Comparison of ENCODE assay signal across 8 mouse cellular contexts in the genomic region with DNA sequence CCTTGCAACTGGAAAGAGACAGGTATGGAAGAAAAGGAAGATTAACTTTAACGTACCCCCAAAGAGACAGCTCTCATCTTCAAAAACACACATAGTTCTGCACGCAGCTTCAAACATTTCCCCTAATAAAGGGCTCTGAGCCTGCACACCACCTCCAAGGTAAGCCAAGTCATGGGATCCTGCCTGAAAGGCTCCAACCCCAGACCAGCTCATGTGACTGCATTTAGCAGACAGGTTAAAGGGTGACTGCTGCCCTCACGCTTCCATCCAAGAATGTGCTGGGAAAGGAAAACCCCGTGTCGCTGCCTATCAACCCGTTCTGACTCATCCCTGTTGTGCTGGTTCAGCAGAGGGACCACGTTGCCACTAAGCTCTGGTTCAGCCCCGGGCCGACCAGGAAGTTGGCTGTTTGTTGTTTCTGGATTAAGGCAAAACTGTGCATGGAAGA. TPM values are rescaled to one million over a fixed set of nuclear protein-coding genes. Genes with fewer than 3 reads are reported as not detected.
DNase-seq lines count a peak whose midpoint lies in the region; ATAC-seq and TF ChIP-seq lines count a peak whose summit lies in the region.

No protein-coding gene starts in this region.

- H3K36me3 ChIP-seq in ES-Bruce4 (ENCODE audit: control insufficient read depth, insufficient read depth, low read length, poor library complexity, severe bottlenecking) = peaks cover 35% of the 10 kb centered on the region
- H3K36me3 ChIP-seq in intestine, embryonic 14.5 days (ENCODE audit: control insufficient read depth, insufficient read depth, low read length) = peaks cover 45% of the 10 kb centered on the region
- peaks cover 12% of the 10 kb centered on the region for H3K36me3 ChIP-seq in liver, adult 2 months (ENCODE audit: control insufficient read depth, insufficient read depth, low read length)

- peak overlapping the region; percentile 95 for H3K4me2 ChIP-seq in intestine, embryonic 14.5 days (ENCODE audit: low read length)

- H3K27ac ChIP-seq in ES-Bruce4 (ENCODE audit: insufficient read depth, low read length) = peak overlapping the region; percentile 5
- peak overlapping the region; percentile 99 for H3K27ac ChIP-seq in intestine, embryonic 14.5 days (ENCODE audit: low read depth)
- H3K27ac ChIP-seq in liver, adult 2 months (replicated peaks; ENCODE audit: insufficient read depth, low read depth, low read length) = peak overlapping the region; percentile 98

- peak; percentile 49; the same call in 1 of the 2 replicates for TF ChIP-seq EP300 in ES-Bruce4 (IDR thresholded peaks at IDR 0.05; ENCODE audit: insufficient read depth, low read depth, low read length)

- no peak for ATAC-seq in intestine, embryonic 14.5 days (replicated peaks; ENCODE audit: low FRiP score, low TSS enrichment, low read depth)
- no peak for ATAC-seq in megakaryocyte-erythroid progenitor cell, adult 5-6 weeks (replicated peaks; ENCODE audit: low FRiP score, low TSS enrichment, poor library complexity, severe bottlenecking)

- H3K79me2 ChIP-seq in liver, adult 2 months (ENCODE audit: control insufficient read depth, insufficient read depth, low read length) = peaks cover 27% of the 10 kb centered on the region

- peak overlapping the region; percentile 99 for H3K9ac ChIP-seq in ES-Bruce4 (ENCODE audit: low read depth, poor library complexity, severe bottlenecking)
- peak overlapping the region; percentile 100 for H3K9ac ChIP-seq in intestine, embryonic 14.5 days (ENCODE audit: low read length)
- peak overlapping the region; percentile 100 for H3K9ac ChIP-seq in liver, adult 2 months (ENCODE audit: low read depth, low read length)

- no peak for TF ChIP-seq CTCF in ES-Bruce4 (IDR thresholded peaks at IDR 0.05; ENCODE audit: low read depth, low read length)
- TF ChIP-seq CTCF in liver, adult 2 months (IDR thresholded peaks at IDR 0.05; ENCODE audit: low read depth, low read length) = no peak

- peak overlapping the region; percentile 79 for H3K4me3 ChIP-seq in ES-Bruce4 (ENCODE audit: low read depth, low read length)
- H3K4me3 ChIP-seq in intestine, embryonic 14.5 days (ENCODE audit: low read depth, low read length) = peak overlapping the region; percentile 100
- H3K4me3 ChIP-seq in liver, adult 2 months (ENCODE audit: insufficient read depth, low read depth, low read length) = peak overlapping the region; percentile 98

- peaks cover 4% of the 10 kb centered on the region for H3K4me1 ChIP-seq in ES-Bruce4 (ENCODE audit: control insufficient read depth, insufficient read depth, low read length)
- peaks cover 40% of the 10 kb centered on the region for H3K4me1 ChIP-seq in intestine, embryonic 14.5 days (replicated peaks; ENCODE audit: control insufficient read depth, insufficient read depth, low read length)
- peaks cover 9% of the 10 kb centered on the region; the same call in 1 of the 2 replicates for H3K4me1 ChIP-seq in liver, adult 2 months (ENCODE audit: control insufficient read depth, insufficient read depth, low read length)

- intact Hi-C loops in gastrocnemius, postnatal 14 days (cut with DNase I; ENCODE audit: low total_unique reads) = loop anchor here (5.0 kb wide), 1 partner anchor 145 kb away; no protein-coding TSS in a partner anchor

- H3K27me3 ChIP-seq in ES-Bruce4 (ENCODE audit: control insufficient read depth, insufficient read depth, low read length, poor library complexity, severe bottlenecking) = no peaks in the 10 kb centered on the region
- no peaks in the 10 kb centered on the region for H3K27me3 ChIP-seq in intestine, embryonic 14.5 days (replicated peaks; ENCODE audit: control insufficient read depth, insufficient read depth, low read length)
- no peaks in the 10 kb centered on the region for H3K27me3 ChIP-seq in liver, adult 2 months (ENCODE audit: control insufficient read depth, insufficient read depth, low read length)

- DNase-seq in 3134 (ENCODE audit: extremely low read depth, insufficient read length, low spot score) = peak; percentile 62
- peak; percentile 61 for DNase-seq in cerebellum, adult 8-10 months
- DNase-seq in gastrocnemius, postnatal 14 days = peak; percentile 75
- peak; percentile 82 for DNase-seq in intestine, embryonic 14.5 days (ENCODE audit: low spot score)
- DNase-seq in liver, adult 2 months (ENCODE audit: extremely low read depth, low read depth, low spot score) = peak; percentile 79
- DNase-seq in natural killer cell, adult 2 months (ENCODE audit: low spot score in 2 of 2) = peak; percentile 46 to 68

- under 1% methylated on average over 9 of the region's 9 CpGs for WGBS in intestine, embryonic 14.5 days
- under 1% methylated on average over 9 of the region's 9 CpGs for WGBS in liver, adult 2 months

- H3K9me3 ChIP-seq in ES-Bruce4 (replicated peaks; ENCODE audit: control insufficient read depth, insufficient read depth, low read length, poor library complexity, severe bottlenecking) = no peaks in the 10 kb centered on the region
- no peaks in the 10 kb centered on the region for H3K9me3 ChIP-seq in intestine, embryonic 14.5 days (ENCODE audit: control insufficient read depth, low read length)

- no peak for TF ChIP-seq POLR2A in ES-Bruce4 (IDR thresholded peaks at IDR 0.05; ENCODE audit: insufficient read depth, low read length)
- no peak for TF ChIP-seq POLR2A in liver, adult 2 months (IDR thresholded peaks at IDR 0.05; ENCODE audit: extremely low read depth, insufficient read depth, low read length)

RNA-seq across cellular contexts. Expression of gene Irf2bp2, which starts 1.9 kb away (rescaled TPM):
- polyA plus RNA-seq in ES-Bruce4 (2011; ENCODE audit: insufficient read depth, insufficient read length, low read depth, missing spikeins) = 37.6 and 39.6 TPM in 2 replicates
- total RNA-seq in gastrocnemius, postnatal 14 days (2021) = 10 to 100 TPM; 38.7 to 45.5 TPM
- polyA plus RNA-seq in intestine, embryonic 14.5 days (2014; fragmentation: Nextera tagmentation; extraction: Ambion mirVana) = 11.3 and 11.5 TPM in 2 replicates
- total RNA-seq in liver, adult 2 months (2014; rRNA removed) = 26.3 and 39.2 TPM in 2 replicates
- polyA plus RNA-seq in liver, adult 2 months (2012; rRNA removed) = 20.3 and 33.8 TPM in 2 replicates
- 45.8 and 54.3 TPM in 2 replicates for total RNA-seq in megakaryocyte-erythroid progenitor cell, adult 5-6 weeks (2014; fragmentation: Nextera tagmentation)
- 44.1 and 56.8 TPM in 2 replicates for total RNA-seq in megakaryocyte-erythroid progenitor cell, adult 5-6 weeks (2017)

Comparison
In these comparisons a context has a peak if more than half of its experiments do, and no peak if none do; other contexts are left out.
1. H3K27ac ChIP-seq: peak in every context shown above with its lines; median percentile 99 in intestine, embryonic 14.5 days; 98 in liver, adult 2 months; 5 in ES-Bruce4.